Mouse (Mus musculus) heart, postnatal 0 days (tissue): Measurements from ENCODE around the gene Zfp90.

Source experiments
- CTCF ChIP-seq: IDR thresholded peaks from 2 replicates; pipeline ENCODE4 v1.5.1; 2016; ENCODE audit warnings: antibody characterized with exemption, control low read depth, low read depth
- EP300 ChIP-seq: IDR thresholded peaks from 2 replicates; pipeline ENCODE4 v1.6.1; 2016; ENCODE audit warnings: antibody characterized with exemption, low read depth

DNA sequence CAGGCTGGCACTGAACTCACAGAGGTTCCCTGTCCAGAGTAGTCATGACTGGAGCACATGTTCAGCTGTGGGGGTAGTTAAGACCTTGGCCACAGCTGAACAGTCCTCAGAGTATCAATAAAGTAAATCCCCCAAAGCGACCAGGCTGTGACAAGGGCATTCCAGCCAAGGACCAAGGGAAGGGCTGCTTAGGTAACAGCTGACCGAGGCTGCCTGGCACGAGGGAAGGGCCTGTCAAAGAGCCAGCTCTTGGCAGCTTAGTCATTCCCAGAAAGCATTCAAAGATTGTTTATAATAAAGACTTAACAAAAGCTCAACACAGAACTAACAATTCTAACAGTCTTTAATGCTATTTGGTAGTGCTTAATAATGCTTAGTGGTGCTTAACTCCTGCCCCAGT, 22.7 kb downstream of the Zfp90 start:
- no peak for TF ChIP-seq CTCF
- no peak for TF ChIP-seq EP300
